Mouse (Mus musculus) heart, postnatal 14 days (tissue): ENCODE results near the gene Spata3. TPM values are rescaled to one million over a fixed set of nuclear protein-coding genes. Genes with fewer than 3 reads are reported as not detected.

ENCODE experiments used
- total RNA-seq, 2 experiments: library from RNA; stranded (reverse); gene quantifications; 2 replicates each; pipeline ENCODE4 v1.2.3; 2021

Spata3 gene
- total RNA-seq, 2 experiments from 2014 or later: not detected

Other genes with a start within 250 kb of the Spata3 start
- gene A630001G21Rik, start 238.2 kb upstream of the Spata3 start, total RNA-seq: under 1 TPM; 0.76 to 0.80 TPM
- gene Cab39, start 223.4 kb upstream of the Spata3 start, total RNA-seq: 100 to 1,000 TPM in 1 of 2 experiments, 10 to 100 TPM in 1; 93.5 to 101 TPM
- 10 to 100 TPM; 87.2 to 93.8 TPM for gene Itm2c, start 122.5 kb upstream of the Spata3 start, total RNA-seq
- gene 4933407L21Rik, start 88.3 kb upstream of the Spata3 start, total RNA-seq: not detected
- not detected for gene Gpr55, start 55.8 kb upstream of the Spata3 start, total RNA-seq
- not detected for gene 2810459M11Rik, start 29.0 kb downstream of the Spata3 start, total RNA-seq
- 100 to 1,000 TPM in 1 of 2 experiments, 10 to 100 TPM in 1; 98.5 to 105 TPM for gene Psmd1, start 47.6 kb downstream of the Spata3 start, total RNA-seq
- gene Htr2b, start 95.2 kb downstream of the Spata3 start, total RNA-seq: under 1 TPM in 1 of 2 experiments, not detected in 1; 0.20 TPM
- gene Gm21972, start 116.8 kb downstream of the Spata3 start, total RNA-seq: 1 to 10 TPM; 1.7 to 2.8 TPM
- gene Armc9, start 138.0 kb downstream of the Spata3 start, total RNA-seq: 1 to 10 TPM; 2.9 to 3.3 TPM